9 mouse cellular contexts compared by ENCODE assay signal in the genomic region with DNA sequence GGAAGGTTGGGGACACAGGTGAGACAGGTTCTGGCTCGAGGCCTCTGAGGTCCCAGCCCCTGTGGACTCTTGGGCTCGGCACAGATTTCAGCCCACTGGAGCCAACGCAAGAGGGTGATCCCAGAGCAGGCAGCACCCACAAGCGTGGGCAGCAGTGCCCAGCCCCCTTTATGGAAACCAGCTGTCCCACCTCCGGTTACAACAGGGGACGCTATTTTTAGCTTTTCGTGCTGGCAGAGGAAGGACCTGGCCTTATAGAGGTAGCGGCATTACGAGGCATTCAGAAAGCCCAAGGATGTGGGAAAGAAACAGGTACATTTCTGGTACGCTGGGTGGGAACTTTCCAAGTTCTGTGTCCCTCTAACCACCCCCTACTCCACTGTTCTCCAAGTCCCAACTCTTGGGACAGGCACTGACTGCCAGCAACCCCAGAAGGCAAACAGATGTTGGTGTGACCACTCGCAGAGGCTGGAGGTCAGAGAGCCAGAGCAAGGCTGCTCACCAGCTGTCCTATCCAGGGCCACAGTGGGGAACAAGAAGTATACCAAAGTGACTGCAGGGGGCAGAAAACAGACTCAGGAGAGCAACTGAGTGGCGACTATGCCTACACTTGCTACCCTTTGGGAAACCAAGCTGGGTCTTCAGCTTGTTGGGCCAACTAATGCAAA.
DNase-seq lines count a peak whose midpoint lies in the region; ATAC-seq lines count a peak whose summit lies in the region.
"Had no signal": no experiment of that assay in that cellular context is flagged by ENCODE, and none has a peak within 500 bp of the region (broad histone marks: within the 10 kb centered on the region; RNA-seq: fewer than 3 reads in every experiment).

No protein-coding gene starts in this region.

- H3K9me3 ChIP-seq in hindbrain, embryonic 10.5 days, result no peaks in the 10 kb centered on the region
- no peaks in the 10 kb centered on the region for H3K9me3 ChIP-seq in hindbrain, embryonic 11.5 days (ENCODE audit: control insufficient read depth, low read length)
- H3K9me3 ChIP-seq in embryonic facial prominence, embryonic 15.5 days (replicated peaks), result no peaks in the 10 kb centered on the region
- H3K9me3 ChIP-seq: midbrain, embryonic 15.5 days had no signal

- DNase-seq in hindbrain, embryonic 10.5 days (ENCODE audit: low spot score), result peak; percentile 55
- no peak for DNase-seq in hindbrain, embryonic 11.5 days (ENCODE audit: low spot score)
- peak; percentile 12 for DNase-seq in CD4-positive helper T cell, adult 2 months (ENCODE audit: low read depth, low spot score)
- peak; percentile 42 to 60 for DNase-seq in heart, postnatal 14 days
- no peak for DNase-seq in ovary, postnatal 36 days (ENCODE audit: low spot score)
- no peak for DNase-seq in cerebellum, postnatal 36 days
- no peak for DNase-seq in kidney, postnatal 36 days

- intact Hi-C loops in heart, postnatal 14 days (cut with DNase I), result no loop called here

- 68% methylated on average over 12 of the region's 12 CpGs for WGBS in hindbrain, embryonic 10.5 days
- 62% methylated on average over 12 of the region's 12 CpGs for WGBS in hindbrain, embryonic 11.5 days
- 45% methylated on average over 12 of the region's 12 CpGs for WGBS in embryonic facial prominence, embryonic 15.5 days

- no peak overlapping the region for H3K4me2 ChIP-seq in hindbrain, embryonic 11.5 days (replicated peaks; ENCODE audit: low read depth, low read length)
- H3K4me2 ChIP-seq in embryonic facial prominence, embryonic 15.5 days (replicated peaks), result no peak overlapping the region
- H3K4me2 ChIP-seq: midbrain, embryonic 15.5 days had no signal

- H3K27ac ChIP-seq in hindbrain, embryonic 10.5 days, result peak overlapping the region; percentile 53; the same call in 1 of the 2 replicates
- H3K27ac ChIP-seq in hindbrain, embryonic 11.5 days (ENCODE audit: low read depth, low read length), result no peak overlapping the region
- peak overlapping the region; percentile 29; the same call in 1 of the 2 replicates for H3K27ac ChIP-seq in embryonic facial prominence, embryonic 15.5 days (replicated peaks)
- H3K27ac ChIP-seq: midbrain, embryonic 15.5 days had no signal

- H3K9ac ChIP-seq in hindbrain, embryonic 11.5 days (ENCODE audit: low read depth, low read length), result no peak overlapping the region
- no peak overlapping the region for H3K9ac ChIP-seq in embryonic facial prominence, embryonic 15.5 days
- H3K9ac ChIP-seq: midbrain, embryonic 15.5 days had no signal

- ATAC-seq in hindbrain, embryonic 11.5 days (ENCODE audit: low FRiP score), result no peak
- no peak for ATAC-seq in embryonic facial prominence, embryonic 15.5 days (ENCODE audit: insufficient number of reproducible peaks, low FRiP score, low TSS enrichment, low read depth)
- ATAC-seq: midbrain, embryonic 15.5 days had no signal

- H3K4me3 ChIP-seq in hindbrain, embryonic 10.5 days, result no peak overlapping the region
- H3K4me3 ChIP-seq in hindbrain, embryonic 11.5 days (ENCODE audit: low read depth, low read length), result no peak overlapping the region
- H3K4me3 ChIP-seq in embryonic facial prominence, embryonic 15.5 days (replicated peaks), result no peak overlapping the region
- H3K4me3 ChIP-seq: midbrain, embryonic 15.5 days had no signal

- peaks cover 79% of the 10 kb centered on the region for H3K36me3 ChIP-seq in hindbrain, embryonic 10.5 days
- no peaks in the 10 kb centered on the region for H3K36me3 ChIP-seq in hindbrain, embryonic 11.5 days (ENCODE audit: control insufficient read depth, insufficient read depth, low read length)
- H3K36me3 ChIP-seq in embryonic facial prominence, embryonic 15.5 days, result peaks cover 18% of the 10 kb centered on the region; the same call in 1 of the 2 replicates
- H3K36me3 ChIP-seq: midbrain, embryonic 15.5 days had no signal

- H3K4me1 ChIP-seq in hindbrain, embryonic 10.5 days (replicated peaks), result peaks cover 50% of the 10 kb centered on the region
- 0 out of 2 replicates have a peak, but pooled peaks cover 2% of the 10 kb centered on the region for H3K4me1 ChIP-seq in hindbrain, embryonic 11.5 days (replicated peaks; ENCODE audit: control insufficient read depth, insufficient read depth, low read length)
- H3K4me1 ChIP-seq in embryonic facial prominence, embryonic 15.5 days, result peaks cover 52% of the 10 kb centered on the region
- H3K4me1 ChIP-seq: midbrain, embryonic 15.5 days had no signal

- H3K27me3 ChIP-seq in hindbrain, embryonic 10.5 days (ENCODE audit: insufficient read depth, poor library complexity, severe bottlenecking), result no peaks in the 10 kb centered on the region
- H3K27me3 ChIP-seq in hindbrain, embryonic 11.5 days (ENCODE audit: control insufficient read depth, insufficient read depth, low read length), result no peaks in the 10 kb centered on the region
- no peaks in the 10 kb centered on the region for H3K27me3 ChIP-seq in embryonic facial prominence, embryonic 15.5 days
- H3K27me3 ChIP-seq: midbrain, embryonic 15.5 days had no signal

Comparison
In these comparisons a context has a peak if more than half of its experiments do, and no peak if none do; other contexts are left out.
1. DNase-seq: peak in hindbrain, embryonic 10.5 days (single experiment), CD4-positive helper T cell, adult 2 months (single experiment) and heart, postnatal 14 days (2 of 2); none in hindbrain, embryonic 11.5 days (single experiment), ovary, postnatal 36 days (single experiment), cerebellum, postnatal 36 days (0 of 2) and kidney, postnatal 36 days (0 of 2).